Mouse (Mus musculus): ENCODE results near the gene Gm16253.

The Gm16253 gene

DNA sequence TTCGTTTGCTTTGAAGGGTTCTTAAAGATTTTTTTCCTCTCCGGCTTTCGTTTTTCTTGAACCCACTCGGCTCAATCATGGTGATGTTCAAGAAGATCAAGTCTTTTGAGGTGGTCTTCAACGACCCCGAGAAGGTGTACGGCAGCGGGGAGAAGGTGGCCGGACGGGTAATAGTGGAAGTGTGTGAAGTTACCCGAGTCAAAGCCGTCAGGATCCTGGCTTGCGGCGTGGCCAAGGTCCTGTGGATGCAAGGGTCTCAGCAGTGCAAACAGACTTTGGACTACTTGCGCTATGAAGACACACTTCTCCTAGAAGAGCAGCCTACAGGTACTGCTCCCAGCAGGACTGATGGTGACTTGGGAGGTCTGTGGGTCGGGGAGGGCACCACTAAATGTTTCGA is 18.6 kb upstream of the Gm16253 start:
- DNase-seq: no peak

DNA sequence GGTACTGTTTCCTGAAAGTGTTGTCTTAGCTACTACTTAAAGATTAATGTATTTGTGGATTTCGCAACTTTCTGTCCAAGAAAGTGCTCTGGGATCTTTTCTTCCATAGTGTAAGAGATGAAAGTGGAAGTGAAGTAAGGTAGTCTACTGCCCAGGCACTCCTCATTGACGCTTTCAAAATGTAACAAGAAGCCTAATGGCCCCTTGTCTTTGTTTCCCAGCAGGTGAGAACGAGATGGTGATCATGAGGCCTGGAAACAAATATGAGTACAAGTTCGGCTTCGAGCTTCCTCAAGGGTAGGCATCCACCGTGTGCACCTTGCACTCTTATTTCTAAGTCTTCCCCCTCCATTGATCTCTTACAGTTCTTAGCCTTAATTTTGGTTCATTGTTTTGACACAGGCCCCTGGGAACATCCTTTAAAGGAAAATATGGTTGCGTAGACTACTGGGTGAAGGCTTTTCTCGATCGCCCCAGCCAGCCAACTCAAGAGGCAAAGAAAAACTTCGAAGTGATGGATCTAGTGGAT is 18.1 kb upstream of the Gm16253 start:
- DNase-seq: no peak

- no peak for DNase-seq
Measured at GRCm38 (mm10) chr3:96559398-96559910, 17.3 kb upstream of the Gm16253 start.

DNA sequence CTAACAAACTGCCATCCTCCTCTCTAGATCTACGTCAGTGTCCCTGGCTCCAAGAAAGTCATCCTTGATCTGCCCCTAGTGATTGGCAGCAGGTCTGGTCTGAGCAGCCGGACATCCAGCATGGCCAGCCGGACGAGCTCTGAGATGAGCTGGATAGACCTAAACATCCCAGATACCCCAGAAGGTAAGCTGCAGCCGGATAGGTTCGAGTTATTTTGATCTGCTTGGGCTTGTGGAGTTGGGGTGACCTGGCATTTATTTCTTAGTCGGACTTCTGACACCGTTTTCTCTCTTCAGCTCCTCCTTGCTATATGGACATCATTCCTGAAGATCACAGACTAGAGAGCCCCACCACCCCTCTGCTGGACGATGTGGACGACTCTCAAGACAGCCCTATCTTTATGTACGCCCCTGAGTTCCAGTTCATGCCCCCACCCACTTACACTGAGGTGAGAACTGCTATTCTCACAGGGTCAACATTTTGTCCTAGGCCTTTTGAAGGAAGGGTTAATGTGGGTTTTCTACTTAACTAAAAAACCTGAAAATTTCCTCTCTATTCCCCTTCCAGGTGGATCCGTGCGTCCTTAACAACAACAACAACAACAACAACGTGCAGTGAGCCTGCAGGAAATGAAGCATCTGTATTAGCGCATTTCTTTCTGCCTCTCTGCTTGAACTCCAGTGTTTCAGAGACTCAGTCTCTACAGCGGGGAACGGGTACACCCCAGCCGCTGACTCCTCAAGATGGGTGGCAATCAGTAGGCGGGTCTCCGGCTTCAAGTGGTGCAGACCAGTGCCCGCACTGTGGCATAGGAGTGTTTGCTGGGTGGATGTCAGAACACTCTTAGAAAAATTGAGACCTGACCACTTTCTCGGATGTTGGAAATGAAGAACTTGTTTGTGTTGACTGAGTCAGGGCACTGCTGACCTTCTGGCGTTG is 16.6 kb upstream of the Gm16253 start:
- no peak for DNase-seq

DNA sequence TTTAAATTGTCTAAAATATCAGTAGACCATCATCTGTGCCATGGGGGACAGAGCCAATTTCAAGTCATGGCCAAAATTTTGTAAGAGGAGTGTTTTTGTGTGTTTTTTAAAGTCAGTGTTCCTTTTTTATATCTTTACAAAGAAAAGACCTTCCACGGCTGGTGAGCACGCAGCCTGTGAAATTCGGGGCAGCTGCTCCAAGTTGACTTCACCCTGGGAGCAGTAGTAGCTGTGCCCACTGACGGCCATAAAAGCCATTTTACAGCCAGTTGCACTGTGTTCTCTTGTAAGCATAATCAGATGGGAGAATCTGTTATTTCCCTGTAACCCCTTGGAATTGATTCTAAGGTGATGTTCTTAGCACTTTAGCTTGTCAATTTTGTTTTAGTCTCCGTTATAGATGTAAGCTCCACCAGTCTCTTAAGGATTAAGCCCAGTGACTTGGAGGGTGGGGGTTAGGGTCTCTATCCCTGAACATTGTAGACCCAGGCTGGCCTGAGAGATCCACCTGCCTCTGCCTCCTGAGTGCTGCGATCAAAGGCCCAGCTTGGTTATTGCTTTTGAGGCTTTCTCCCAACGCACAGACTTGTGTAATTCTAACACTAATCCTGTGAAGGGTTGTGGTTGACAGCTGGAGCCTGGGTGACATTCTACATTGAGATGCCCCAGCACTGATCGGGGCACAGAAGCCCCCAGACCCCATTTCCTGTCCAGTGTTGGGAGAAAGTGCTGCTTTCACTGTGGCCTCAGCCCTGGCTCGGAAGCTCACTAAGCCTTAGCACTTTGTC is 15.7 kb upstream of the Gm16253 start:
- DNase-seq: no peak

DNA sequence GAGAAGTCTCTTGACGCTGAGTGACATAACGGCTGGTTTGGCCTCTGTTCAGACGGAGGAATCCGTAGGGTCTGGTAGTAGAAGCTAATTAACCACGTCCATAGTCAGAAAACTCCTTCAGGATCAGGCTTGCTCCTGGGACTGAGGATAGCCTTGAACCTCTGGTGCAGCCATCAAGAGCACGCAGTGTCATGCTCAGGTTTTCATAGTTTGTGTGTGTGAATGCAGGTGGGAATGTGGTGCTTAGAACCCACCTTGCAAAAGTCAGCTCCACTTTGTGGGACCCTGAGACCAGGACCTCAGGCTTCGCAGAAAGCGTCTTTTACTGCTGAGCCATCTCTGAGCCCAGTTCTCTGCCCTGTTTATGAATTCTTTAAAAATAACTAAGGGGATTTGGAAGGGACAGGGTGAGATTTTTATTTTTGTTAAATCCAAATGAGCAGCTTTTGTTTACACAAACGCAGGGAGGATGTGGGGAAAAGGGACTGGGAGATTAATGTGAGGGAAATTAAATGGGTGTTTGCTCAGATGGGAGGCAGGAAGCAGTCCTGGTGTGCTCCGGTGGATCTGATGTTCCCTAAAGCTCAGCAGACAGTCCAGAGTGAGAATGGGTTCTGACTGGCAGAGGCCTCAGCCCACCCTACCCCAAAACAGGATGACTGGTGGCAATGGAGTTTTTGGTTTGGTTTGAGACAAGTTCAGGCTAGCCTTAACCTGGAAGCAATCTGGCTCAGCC is 14.7 kb upstream of the Gm16253 start:
- DNase-seq: no peak

- no peak for DNase-seq
Measured at GRCm38 (mm10) chr3:96563267-96563666, 13.5 kb upstream of the Gm16253 start.

GRCm38 (mm10) chr3:96563911-96564632 is 12.7 kb upstream of the Gm16253 start:
- DNase-seq: no peak

GRCm38 (mm10) chr3:96564633-96565032 is 12.2 kb upstream of the Gm16253 start:
- DNase-seq: no peak

- DNase-seq: no peak
Measured at GRCm38 (mm10) chr3:96565105-96565504, 11.7 kb upstream of the Gm16253 start.

GRCm38 (mm10) chr3:96566661-96567450 is 9.9 kb upstream of the Gm16253 start:
- DNase-seq: no peak

DNA sequence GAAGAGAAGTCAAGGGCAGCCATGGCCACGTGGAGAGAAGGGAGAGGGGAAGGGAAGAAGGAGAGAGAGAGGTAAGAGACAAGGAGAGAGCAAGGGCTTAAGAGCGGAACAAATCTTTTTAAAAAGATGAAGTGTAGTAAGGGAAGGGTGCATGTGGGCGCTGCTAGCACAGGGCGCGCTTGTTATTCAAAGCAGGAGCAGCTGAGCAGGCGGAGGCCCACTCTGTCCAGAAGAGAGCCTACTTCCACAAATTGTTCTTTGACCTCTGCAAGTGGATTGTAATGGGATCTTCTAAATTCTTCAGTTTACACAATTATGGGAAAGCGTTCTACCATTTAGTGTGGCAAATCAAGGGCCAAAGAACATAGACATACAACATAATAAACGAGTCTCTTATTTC is 8.2 kb upstream of the Gm16253 start:
- DNase-seq: no peak

DNA sequence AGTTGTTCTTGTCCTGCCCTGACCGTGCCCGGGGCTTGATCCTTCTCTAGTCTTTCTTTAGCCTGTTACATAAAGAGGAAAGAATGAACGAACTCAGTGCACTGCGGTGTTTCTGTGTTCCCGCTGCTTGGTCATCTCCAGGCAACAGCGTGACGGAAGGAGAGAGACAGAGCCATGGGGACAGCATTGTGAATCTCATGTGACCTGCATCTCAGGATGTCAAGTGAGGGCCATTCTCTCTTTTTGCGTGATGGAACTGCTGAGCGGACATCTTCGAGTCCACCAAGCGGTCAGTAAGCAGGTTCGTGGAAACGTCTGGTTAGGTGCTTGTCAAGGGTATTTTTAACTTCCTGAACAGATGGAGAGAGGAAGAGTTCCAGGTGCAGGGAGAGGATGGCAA is 7.3 kb upstream of the Gm16253 start:
- DNase-seq: no peak

- DNase-seq: no peak
Measured at GRCm38 (mm10) chr3:96569966-96570605, 6.7 kb upstream of the Gm16253 start.

DNA sequence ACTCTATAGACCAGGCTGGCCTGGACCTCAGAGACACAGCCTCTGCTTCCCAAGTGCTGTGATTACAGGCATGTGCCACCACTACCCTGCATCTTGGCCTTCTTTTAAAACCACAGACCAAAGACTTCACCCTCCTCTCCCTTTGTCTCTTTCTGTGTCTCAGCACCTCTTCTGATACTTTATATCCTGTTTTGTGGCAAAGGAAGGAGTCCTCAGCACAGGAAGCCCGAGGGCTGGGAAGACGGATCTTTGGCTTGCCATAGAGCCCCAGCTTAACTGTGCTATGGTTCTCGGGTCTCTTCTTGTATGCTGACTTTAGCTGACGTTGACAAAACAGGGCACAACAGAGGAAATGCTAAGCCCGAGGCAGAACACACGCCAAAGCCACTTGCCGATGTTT is 6.1 kb upstream of the Gm16253 start:
- no peak for DNase-seq

DNA sequence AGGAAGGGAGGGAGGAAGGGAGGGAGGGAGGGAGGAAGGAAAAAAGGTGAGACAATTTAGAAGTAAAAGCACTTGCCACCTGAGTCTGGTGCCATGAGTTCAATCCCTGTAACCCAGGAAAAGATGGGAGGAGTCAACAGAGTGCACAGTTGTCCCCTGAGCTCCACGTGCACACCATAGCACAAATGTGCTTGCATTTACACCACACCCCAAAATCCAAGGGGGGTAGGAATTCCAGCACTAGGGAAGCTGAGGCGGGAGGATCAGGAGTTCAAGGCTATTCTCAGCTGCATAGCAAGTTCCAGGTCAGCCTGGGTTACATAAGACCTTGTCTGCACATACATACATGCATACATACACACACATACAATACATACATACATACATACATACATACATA is 5.4 kb upstream of the Gm16253 start:
- DNase-seq: no peak

GRCm38 (mm10) chr3:96571896-96572698 is 4.7 kb upstream of the Gm16253 start:
- no peak for DNase-seq

DNA sequence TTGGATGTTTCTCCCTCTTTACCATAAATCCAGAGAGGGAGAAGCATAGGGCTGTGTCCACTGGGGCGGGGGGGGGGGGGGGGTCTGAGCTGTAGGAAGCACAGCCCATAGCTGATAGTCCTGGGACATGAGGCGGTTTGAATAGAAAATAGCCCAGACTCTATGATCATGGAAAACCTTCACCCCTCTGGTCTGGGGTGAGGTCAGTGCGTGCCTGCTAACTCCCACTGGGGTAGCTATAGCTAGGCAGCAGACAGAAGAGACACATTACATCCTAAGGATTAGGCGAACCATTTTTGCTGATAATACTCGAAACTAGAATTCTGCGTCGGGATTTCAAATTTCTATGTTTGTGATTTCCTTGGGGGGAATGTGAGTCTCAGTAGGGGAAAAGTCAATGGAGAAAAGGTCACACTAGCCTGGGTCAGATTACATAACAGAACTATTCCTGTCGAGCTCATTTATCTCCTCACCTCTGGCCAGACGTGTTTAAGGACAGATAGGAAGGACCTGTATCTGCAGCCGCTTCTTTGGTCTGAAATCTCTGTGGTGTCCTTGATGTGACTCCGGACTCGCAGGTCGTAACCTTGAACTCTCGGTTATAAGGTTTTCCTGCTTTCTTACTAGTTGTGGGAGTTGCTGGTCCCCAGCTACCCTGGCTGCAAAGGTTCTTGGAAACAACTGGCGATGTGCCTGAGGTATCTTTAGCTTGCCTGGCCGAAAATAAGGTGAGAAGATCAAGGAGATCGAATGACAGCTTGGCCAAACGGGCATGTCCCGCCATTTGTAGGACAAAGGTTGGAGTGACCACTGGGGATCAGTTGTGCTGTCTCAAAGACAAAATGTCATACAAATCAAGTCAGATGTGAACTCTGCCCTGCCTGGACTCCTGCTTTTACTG is 2.9 kb upstream of the Gm16253 start:
- DNase-seq: no peak
